Mouse (Mus musculus) liver, embryonic 14.5 days (tissue): ENCODE data around the gene AI413582. TPM values are rescaled to one million over a fixed set of nuclear protein-coding genes. Genes with fewer than 3 reads are reported as not detected.

Experiments
- ATAC-seq: fragments of 200-750 bp; cut with Nextera tagmentation; 2 replicates; pipeline ENCODE4 v1.8.0; 2017; ENCODE audit warnings: moderate number of reproducible peaks, mild to moderate bottlenecking, moderate library complexity; ENCODE audit not compliant: insufficient read depth
- DNase-seq, 3 experiments: peaks; one replicate each; pipeline ENCODE4 v3.0.0-alpha.2; 2012 to 2013; ENCODE audit warnings: low read depth in 3 of 3, low spot score in 3 of 3
- H3K27ac ChIP-seq: fragments of 300-500 bp; sonication (generic); 2 replicates; pipeline ENCODE4 v1.5.1; 2014; ENCODE audit warnings: moderate library complexity, mild to moderate bottlenecking, control low read depth, inconsistent platforms
- H3K27me3 ChIP-seq: fragments of 300-500 bp; sonication (generic); 2 replicates; pipeline ENCODE4 v1.6.1; 2014; ENCODE audit warnings: mild to moderate bottlenecking, low read length, moderate library complexity; ENCODE audit not compliant: control insufficient read depth, insufficient read depth
- H3K36me3 ChIP-seq: fragments of 300-500 bp; sonication (generic); replicated peaks from 2 replicates; pipeline ENCODE4 v1.6.1; 2014; ENCODE audit warnings: low read depth; ENCODE audit not compliant: control insufficient read depth, insufficient read depth
- H3K4me1 ChIP-seq, 2 experiments: fragments of 200-500 bp in 1 of 2; fragments of 300-500 bp in 1 of 2; sonication (generic) in 1 of 2; replicated peaks; 2 replicates each; pipeline ENCODE4 v1.6.1; 2012 to 2014; ENCODE audit warnings: antibody characterized with exemption in 1 of 2, inconsistent platforms in 1 of 2, low read length in 1 of 2; ENCODE audit not compliant: control insufficient read depth in 2 of 2, insufficient read depth in 2 of 2
- H3K4me2 ChIP-seq: fragments of 300-500 bp; sonication (generic); 2 replicates; pipeline ENCODE4 v1.6.1; 2014; ENCODE audit warnings: low read depth, mild to moderate bottlenecking, control low read depth, moderate library complexity
- H3K4me3 ChIP-seq, 2 experiments: fragments of 200-500 bp in 1 of 2; fragments of 300-500 bp in 1 of 2; sonication (generic) in 1 of 2; 2 replicates each; pipeline ENCODE4 v1.5.1; 2012 to 2014; ENCODE audit warnings: low read depth in 2 of 2, low read length in 2 of 2, mild to moderate bottlenecking in 2 of 2, control low read depth in 1 of 2, inconsistent platforms in 1 of 2, moderate library complexity in 1 of 2; ENCODE audit not compliant: insufficient read depth in 1 of 2
- H3K9ac ChIP-seq: fragments of 300-500 bp; sonication (generic); replicated peaks from 2 replicates; pipeline ENCODE4 v1.6.1; 2014; ENCODE audit warnings: mild to moderate bottlenecking, control low read depth, moderate library complexity
- H3K9me3 ChIP-seq: fragments of 300-500 bp; sonication (generic); 2 replicates; pipeline ENCODE4 v1.6.1; 2016; ENCODE audit warnings: low read length, mixed read lengths; ENCODE audit not compliant: control insufficient read depth
- CTCF ChIP-seq: IDR thresholded peaks from 2 replicates; pipeline ENCODE4 v1.5.1; 2016; ENCODE audit warnings: antibody characterized with exemption, low read depth, control low read depth
- EP300 ChIP-seq: IDR thresholded peaks from 2 replicates; pipeline ENCODE4 v1.6.1; 2016; ENCODE audit warnings: antibody characterized with exemption, low read depth
- WGBS: fragments of 180-500 bp; shearing (Covaris S2); extraction: QIAGEN DNeasy Blood & Tissue Kit; methylation state at CpG from one replicate; pipeline ENCODE4 v1.1.7; 2014; ENCODE audit not compliant: insufficient replicate concordance; 5-methylcytosine and 5-hydroxymethylcytosine counted together
- polyA plus RNA-seq, 2 experiments: library from polyadenylated mRNA; depleted of rRNA in 1 of 2; stranded (reverse) in 1 of 2; unstranded in 1 of 2; fragments of >200 nt; fragmentation: Nextera tagmentation in 1 of 2; extraction: Ambion mirVana in 1 of 2; gene quantifications; 2 replicates each; pipeline versions ENCODE4 v1.2.1 to v1.2.3; 2012 to 2014

AI413582 gene
- polyA plus RNA-seq, 2 experiments, result 9.9 to 18.9 TPM

DNA sequence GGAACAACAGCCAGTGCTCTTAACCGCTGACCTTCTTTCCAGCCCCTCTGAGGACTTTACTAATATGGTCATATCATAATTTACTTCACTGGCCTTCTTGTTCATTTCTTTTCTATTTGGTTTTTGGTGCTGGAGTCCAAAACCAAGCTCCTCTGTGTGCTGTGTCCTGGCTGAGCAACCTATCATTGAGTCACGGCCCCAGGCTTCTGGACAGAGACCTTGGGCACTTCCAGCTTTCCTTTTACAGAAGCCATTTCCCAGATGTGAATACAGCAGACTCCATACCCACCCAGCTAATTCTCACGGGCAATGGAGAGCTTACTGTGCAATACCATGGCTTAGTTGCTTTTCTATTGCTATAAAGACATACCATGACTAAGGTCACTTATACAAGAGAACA is 34.7 kb upstream of the AI413582 start:
- Histone ChIP-seq H3K4me1 (peaks cover 5 to 21% of the 10 kb centered on the region in 2 experiments), H3K36me3 (no peaks in the 10 kb centered on the region; the same call in 1 of the 2 replicates), H3K4me3 (no peak overlapping the region), H3K27me3 (no peaks in the 10 kb centered on the region), H3K9ac (no peak overlapping the region), H3K4me2 (no peak overlapping the region), H3K27ac (no peak overlapping the region), H3K9me3 (no peaks in the 10 kb centered on the region)
- DNase-seq (no peak), ATAC-seq (no peak)
- TF ChIP-seq CTCF, result no peak
- TF ChIP-seq EP300, result no peak
- 66% methylated on average over 3 of the region's 3 CpGs for WGBS

DNA sequence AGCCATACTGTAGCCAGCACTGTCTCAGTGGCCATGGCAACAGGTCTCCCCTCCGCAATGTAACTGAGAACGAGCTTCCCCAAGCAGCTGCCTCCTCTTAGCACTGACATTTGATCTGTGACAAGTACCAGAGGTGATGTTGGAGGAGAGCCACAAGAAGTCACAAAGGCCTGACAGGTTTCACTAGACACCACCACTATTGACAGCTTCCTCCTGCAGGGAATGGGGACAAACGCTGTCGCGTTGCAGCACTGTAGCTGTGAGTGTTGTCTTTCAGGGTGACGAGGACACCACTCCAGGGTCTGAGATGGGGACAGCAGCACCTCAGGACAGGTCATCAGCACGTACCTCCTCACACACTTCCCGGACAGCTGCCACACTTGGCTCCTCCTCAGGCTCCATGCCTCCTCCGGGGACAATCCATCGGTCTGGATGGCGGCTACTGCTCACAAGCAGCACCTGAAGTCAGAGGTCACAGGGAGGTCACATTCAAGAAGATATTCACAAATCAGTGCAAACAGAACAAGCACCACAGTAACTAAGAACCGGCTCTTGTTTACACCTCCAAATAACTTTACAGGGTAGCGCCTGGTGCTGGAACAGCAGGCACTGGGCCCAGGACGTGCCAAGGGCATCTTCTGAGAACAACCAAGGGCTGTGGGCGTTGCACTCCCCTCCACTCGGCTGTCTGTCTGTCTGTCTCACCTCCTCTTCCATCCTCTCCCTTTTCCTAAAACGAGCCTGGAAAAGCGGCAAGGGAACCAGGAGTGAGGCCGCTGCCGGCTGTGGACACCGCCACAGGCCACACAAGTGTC is 31.0 kb upstream of the AI413582 start:
- H3K9ac ChIP-seq, result no peak overlapping the region
- DNase-seq (no peak), ATAC-seq (no peak)
- H3K27ac ChIP-seq, result no peak overlapping the region
- no peak overlapping the region for H3K4me2 ChIP-seq
- WGBS, result 83% methylated on average over 21 of the region's 21 CpGs
- peaks cover 0 to 3% of the 10 kb centered on the region in 2 experiments; a peak in 1 of 4 replicates for H3K4me1 ChIP-seq
- H3K36me3 ChIP-seq, result no peaks in the 10 kb centered on the region; the same call in 1 of the 2 replicates
- no peaks in the 10 kb centered on the region for H3K9me3 ChIP-seq
- no peaks in the 10 kb centered on the region for H3K27me3 ChIP-seq
- TF ChIP-seq EP300, result no peak
- TF ChIP-seq CTCF, result no peak
- no peak overlapping the region for H3K4me3 ChIP-seq

DNA sequence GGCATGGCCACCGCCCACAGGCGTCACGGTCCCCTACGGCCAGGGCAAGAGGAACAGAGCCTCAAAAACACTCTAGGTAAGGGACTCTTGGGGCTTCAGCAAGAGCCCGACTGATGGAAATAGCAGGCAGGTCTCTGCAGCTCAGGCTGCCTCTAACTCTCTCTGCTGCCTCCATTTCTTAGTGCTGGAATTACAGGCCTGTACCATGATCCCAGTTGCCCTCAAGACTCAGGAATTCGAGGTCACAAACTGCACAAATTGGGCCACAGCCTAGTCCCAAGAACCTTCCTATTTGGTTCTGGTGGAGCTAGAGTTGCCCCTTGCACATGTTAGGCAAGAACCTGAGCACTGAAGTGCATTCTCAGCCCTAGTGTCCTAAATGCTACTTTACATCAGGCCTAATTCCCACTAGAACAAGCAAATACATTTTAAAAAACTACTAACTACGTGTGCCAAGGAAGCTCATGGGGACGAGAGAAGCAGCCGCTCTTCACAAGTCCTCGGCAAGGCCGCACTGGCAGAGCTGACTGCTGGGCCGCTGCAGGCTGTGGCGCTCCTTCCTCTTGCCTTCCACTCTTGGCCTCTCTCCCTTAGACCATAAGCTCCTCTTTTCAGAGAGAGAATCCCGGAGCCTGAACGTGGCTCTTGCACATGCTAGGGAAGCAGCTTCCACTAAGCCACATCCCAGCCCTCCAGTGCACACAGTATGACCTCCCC is 30.3 kb upstream of the AI413582 start:
- no peak overlapping the region for H3K4me3 ChIP-seq
- 76% methylated on average over 15 of the region's 15 CpGs for WGBS

DNA sequence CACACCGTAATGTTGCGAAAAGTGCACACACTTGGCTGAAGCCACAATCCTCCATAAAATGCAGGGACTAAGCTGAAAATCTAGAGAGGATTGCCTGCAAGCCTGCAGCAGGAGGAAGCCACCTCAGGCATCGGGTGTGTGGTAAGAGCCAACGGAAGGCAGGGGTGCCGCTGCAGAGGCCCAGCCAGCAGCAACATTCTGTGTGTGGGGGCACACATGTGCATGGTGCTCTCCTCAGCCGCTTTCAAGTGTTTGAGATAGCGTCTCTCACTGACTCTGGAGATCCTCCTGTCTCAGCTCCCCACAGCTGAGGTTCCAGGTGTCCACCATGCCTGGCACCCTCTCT is 27.0 kb upstream of the AI413582 start:
- no peaks in the 10 kb centered on the region for H3K27me3 ChIP-seq
- no peaks in the 10 kb centered on the region; the same call in 1 of the 2 replicates for H3K36me3 ChIP-seq

More for the DNA sequence above, 30.3 kb upstream of the AI413582 start:
- TF ChIP-seq CTCF, result no peak
- TF ChIP-seq EP300, result no peak
- Histone ChIP-seq H3K4me1 (no peaks in the 10 kb centered on the region), H3K27ac (no peak overlapping the region), H3K9me3 (no peaks in the 10 kb centered on the region), H3K4me2 (no peak overlapping the region), H3K9ac (no peak overlapping the region), H3K36me3 (no peaks in the 10 kb centered on the region; the same call in 1 of the 2 replicates), H3K27me3 (no peaks in the 10 kb centered on the region)
- DNase-seq (no peak), ATAC-seq (no peak)

More for the DNA sequence above, 27.0 kb upstream of the AI413582 start:
- Histone ChIP-seq H3K27ac (no peak overlapping the region), H3K9me3 (no peaks in the 10 kb centered on the region), H3K9ac (no peak overlapping the region), H3K4me1 (peaks cover 0 to 5% of the 10 kb centered on the region in 2 experiments; a peak in 1 of 4 replicates), H3K4me2 (no peak overlapping the region), H3K4me3 (no peak overlapping the region)
- ATAC-seq, result no peak
- WGBS, result 82% methylated on average over 7 of the region's 7 CpGs
- no peak for TF ChIP-seq CTCF
- no peak for TF ChIP-seq EP300
- DNase-seq, result no peak
